Mouse (Mus musculus) gastrocnemius, postnatal 4 days (tissue): ENCODE results near the gene Cpsf4. TPM values are rescaled to one million over a fixed set of nuclear protein-coding genes. Genes with fewer than 3 reads are reported as not detected.
"Not testable (repeated sequence)": the region's sequence is repeated elsewhere in the genome, so short reads cannot be mapped to it uniquely, and the experiment has no call there.

Experiments used
- DNase-seq, 2 experiments: peaks; one replicate each; pipeline ENCODE4 v3.0.0; 2021 to 2022; ENCODE audit warnings: low spot score in 2 of 2, mixed read lengths in 2 of 2
- total RNA-seq, 2 experiments: library from RNA; stranded (reverse); gene quantifications; 2 replicates each; pipeline ENCODE4 v1.2.3; 2021

Gene Cpsf4
- total RNA-seq, 2 experiments from 2014 or later, result 17.1 to 20.1 TPM

DNA sequence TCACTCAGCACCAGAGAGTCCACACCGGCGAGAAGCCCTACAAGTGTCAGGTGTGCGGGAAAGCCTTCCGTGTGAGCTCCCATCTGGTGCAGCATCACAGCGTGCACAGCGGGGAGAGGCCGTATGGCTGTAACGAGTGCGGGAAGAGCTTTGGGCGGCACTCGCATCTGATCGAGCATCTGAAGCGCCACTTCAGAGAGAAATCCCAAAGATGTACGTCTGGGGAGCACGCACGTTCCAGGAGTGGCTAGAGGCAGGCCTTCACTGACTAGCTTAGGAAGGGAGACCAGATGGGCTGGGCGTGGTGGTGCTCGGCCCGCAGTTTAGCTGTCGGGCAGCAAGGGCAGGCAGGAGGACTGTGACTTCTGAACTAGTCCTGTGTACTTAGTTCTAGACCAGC lies 51.7 kb downstream of the Cpsf4 start:
- no peak for DNase-seq

DNA sequence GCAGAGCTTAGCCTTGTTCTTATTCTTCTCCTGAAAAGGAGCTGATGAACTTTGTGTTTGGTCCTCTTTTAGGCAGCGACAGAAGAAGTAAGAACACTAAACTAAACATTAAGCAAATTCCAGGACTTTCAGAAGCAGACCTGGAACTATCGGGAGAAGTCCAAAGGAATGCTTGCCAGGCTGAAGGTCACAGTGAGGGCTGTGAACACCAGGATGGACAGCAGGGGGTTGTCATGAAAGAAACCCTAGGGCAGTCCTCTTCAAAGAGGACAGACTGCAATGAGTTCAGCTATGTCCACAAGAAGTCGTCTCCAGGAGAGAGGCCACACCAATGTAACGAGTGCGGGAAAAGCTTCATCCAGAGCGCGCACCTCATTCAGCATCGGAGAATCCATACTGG lies 53.0 kb downstream of the Cpsf4 start:
- DNase-seq, result no peak

DNA sequence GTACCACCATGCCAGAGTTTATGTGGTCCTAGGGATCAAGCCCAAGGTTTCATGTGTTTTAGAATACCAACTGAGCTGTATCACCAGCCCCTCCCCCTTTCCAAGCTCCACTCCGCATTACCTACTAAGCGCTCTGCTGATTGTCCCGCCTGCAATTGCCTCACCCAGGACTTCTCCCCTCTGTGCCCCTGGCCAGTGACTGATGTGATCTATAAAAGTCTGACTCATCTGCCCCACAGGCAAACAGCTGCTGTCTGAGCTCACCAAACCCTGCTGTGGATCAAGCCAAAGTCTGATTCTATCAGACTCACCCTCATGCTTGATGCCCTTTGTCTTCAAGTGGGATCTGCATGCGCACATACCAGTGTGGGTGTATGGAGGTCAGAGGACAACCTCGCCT lies 55.8 kb downstream of the Cpsf4 start:
- no peak for DNase-seq

DNA sequence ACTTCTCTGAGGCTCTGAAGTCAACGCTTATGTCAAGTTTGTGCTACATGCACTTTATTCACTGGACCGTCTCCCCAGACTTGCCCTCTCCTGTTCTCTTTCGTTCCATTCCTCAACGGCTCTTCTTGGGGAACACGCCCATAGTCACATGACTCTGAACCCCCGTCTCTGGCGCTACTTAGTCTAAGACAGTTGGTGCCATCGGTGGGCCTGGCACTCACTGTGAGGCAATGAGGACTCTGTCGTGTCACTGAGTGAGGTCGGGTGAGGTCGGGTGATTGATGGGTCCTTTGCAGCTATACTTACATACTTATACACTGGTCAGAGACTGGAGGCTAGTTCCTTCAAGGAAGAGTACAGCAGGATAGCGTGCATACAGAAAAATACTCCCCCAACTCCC lies 56.4 kb downstream of the Cpsf4 start:
- no peak for DNase-seq

DNA sequence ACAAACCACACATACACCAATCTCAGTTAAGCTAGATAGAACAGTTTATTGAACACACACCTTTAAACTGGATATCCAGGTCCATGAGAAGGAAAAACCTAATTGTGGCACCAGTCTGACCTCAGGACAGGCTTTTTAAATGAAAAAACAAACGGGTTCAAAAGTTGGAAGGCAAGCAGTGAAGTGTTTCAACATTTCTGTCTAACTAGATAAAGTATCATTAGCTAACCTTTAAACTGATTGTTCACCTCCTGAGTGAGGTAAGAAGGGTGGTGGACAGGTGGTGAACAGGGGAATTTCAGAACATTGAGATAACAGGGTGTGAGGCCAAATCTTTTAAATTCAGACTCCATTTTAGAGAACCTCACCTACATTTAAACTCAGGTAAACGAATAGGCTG lies 59.4 kb downstream of the Cpsf4 start:
- no peak for DNase-seq

DNA sequence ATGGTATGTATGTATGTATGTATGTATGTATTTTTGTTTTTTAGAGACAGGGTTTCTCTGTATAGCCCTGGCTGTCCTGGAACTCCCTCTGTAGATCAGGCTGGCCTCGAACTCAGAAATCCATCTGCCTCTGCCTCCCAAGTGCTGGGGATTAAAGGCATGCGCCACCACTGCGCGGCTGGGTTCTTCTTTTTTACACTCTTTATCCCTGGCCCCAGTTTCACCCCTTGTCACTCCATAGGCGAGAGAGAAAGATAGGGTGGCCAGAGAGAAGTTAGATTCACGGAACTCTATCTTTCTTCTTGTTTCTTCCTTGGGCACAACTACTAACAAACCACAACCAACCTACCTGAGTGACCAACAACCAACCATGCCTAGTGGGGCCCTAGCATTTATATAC lies 62.3 kb downstream of the Cpsf4 start:
- not testable (repeated sequence) for DNase-seq

DNA sequence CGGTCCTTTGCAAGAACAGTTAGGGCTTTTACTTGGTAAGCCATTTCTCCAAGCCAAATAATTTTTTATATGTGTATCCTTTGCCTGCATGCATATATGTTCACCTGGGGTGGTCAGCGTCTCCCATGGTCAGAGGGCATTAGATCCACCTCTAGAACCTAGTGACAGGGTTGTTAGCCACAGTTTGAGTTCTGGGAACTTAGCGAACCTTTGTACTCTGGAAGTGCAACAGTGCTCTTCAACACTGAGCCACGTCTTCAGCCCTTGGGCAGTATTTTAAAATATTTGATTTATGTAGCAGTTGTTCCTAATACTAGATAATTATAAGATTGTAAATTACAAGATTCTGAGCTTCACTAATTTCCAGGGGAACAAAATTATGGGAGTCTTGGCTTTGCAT lies 63.6 kb downstream of the Cpsf4 start:
- DNase-seq, result no peak

DNA sequence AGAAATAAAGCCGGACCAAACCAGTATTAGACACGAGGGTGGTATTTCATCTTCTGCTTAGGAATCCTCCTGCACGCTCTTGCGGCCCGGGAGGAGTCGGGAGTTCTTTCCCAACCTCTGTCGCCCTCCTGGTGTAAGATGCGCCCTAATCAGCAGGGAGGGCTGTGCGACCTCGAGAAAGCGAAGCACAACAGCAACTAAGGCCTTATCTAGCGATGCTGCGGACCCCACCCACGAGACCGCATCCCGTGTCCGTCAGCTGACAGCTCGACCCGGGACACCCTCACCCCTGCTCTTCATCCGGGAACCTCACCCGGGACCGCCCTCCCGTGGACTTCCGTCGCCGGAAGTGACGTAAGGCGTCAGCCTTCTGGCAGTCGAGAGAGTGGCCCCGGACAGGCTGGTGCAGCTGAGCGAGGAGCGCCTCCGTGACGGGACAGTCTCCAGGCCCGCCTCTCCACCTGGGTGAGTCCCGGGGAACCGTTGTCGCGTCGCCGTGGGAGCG lies 64.4 kb downstream of the Cpsf4 start, which contains the start of gene Zfp655:
TSS of gene Zfp655 (plus strand) at position 349 of the 505 bp plus-strand sequence.
- peak; percentile 92 to 96 for DNase-seq

Other genes with a start within 250 kb of the Cpsf4 start
- gene Smurf1, start 201.4 kb upstream of the Cpsf4 start, total RNA-seq, result 10 to 100 TPM; 24.7 to 27.0 TPM
- gene Gm4871, start 134.5 kb upstream of the Cpsf4 start, total RNA-seq, result not detected
- not detected for gene 1700018F24Rik, start 124.2 kb upstream of the Cpsf4 start, total RNA-seq
- gene Arpc1a, start 83.4 kb upstream of the Cpsf4 start, total RNA-seq, result 10 to 100 TPM; 65.0 to 66.6 TPM
- gene Kpna7, start 83.2 kb upstream of the Cpsf4 start, total RNA-seq, result not detected
- 100 to 1,000 TPM; 124 to 142 TPM for gene Arpc1b, start 53.0 kb upstream of the Cpsf4 start, total RNA-seq
- 10 to 100 TPM; 75.9 to 79.5 TPM for gene Pdap1, start 27.0 kb upstream of the Cpsf4 start, total RNA-seq
- gene Bud31, start 26.9 kb upstream of the Cpsf4 start, total RNA-seq, result 10 to 100 TPM; 80.9 to 82.5 TPM
- 10 to 100 TPM; 13.2 to 16.6 TPM for gene Ptcd1, start 105 bp upstream of the Cpsf4 start, total RNA-seq
- 100 to 1,000 TPM; 464 to 480 TPM for gene Atp5j2, start 24.8 kb downstream of the Cpsf4 start, total RNA-seq
- gene Zkscan14, start 34.7 kb downstream of the Cpsf4 start, total RNA-seq, result 1 to 10 TPM; 5.5 to 7.3 TPM
- 10 to 100 TPM; 11.3 to 11.9 TPM for gene Zkscan5, start 37.3 kb downstream of the Cpsf4 start, total RNA-seq
- gene Zfp655, start 64.5 kb downstream of the Cpsf4 start, total RNA-seq, result 10 to 100 TPM; 19.0 to 22.9 TPM
- 10 to 100 TPM; 12.6 to 15.4 TPM for gene Zscan25, start 113.3 kb downstream of the Cpsf4 start, total RNA-seq
- gene Cyp3a57, start 178.1 kb downstream of the Cpsf4 start, total RNA-seq, result not detected